Comparison of ENCODE assay signal across 26 mouse cellular contexts in the genomic region with DNA sequence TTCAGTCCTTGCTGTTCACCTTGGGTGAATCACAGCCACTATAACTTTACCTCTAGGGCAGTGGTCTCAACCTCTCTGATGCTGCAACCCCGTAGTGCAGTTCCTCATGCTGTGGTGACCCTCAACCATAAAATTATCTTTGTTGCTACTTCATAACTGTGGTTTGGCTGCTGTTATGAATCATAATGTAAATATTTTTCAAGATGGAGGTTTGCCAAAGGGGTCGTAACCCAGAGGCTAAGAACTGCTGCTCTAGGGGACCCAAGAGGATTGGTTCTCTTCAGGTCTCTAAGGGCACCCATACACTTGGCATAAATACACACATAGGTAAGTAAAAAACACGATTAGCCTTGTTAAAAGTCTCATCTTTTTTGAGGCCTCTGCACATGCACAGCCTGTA. TPM values are rescaled to one million over a fixed set of nuclear protein-coding genes. Genes with fewer than 3 reads are reported as not detected.
DNase-seq lines count a peak whose midpoint lies in the region; ATAC-seq and TF ChIP-seq lines count a peak whose summit lies in the region.
"Had no signal": no experiment of that assay in that cellular context is flagged by ENCODE, and none has a peak within 500 bp of the region (broad histone marks: within the 10 kb centered on the region; RNA-seq: fewer than 3 reads in every experiment).

No protein-coding gene starts in this region.

- no peak overlapping the region for H3K4me2 ChIP-seq in lung, embryonic 16.5 days (ENCODE audit: low read depth, low read length)
- H3K4me2 ChIP-seq: forebrain, embryonic 13.5 days; hindbrain, embryonic 12.5 days; hindbrain, embryonic 15.5 days had no signal

- no peaks in the 10 kb centered on the region for H3K27me3 ChIP-seq in lung, embryonic 16.5 days (ENCODE audit: control insufficient read depth, insufficient read depth, low read depth, low read length)
- H3K27me3 ChIP-seq: CH12.LX; forebrain, embryonic 13.5 days; hindbrain, embryonic 12.5 days; hindbrain, embryonic 15.5 days had no signal

- H3K36me3 ChIP-seq in lung, embryonic 16.5 days (ENCODE audit: control insufficient read depth, insufficient read depth, low read length), result peaks cover 7% of the 10 kb centered on the region

- no peak for DNase-seq in layer of hippocampus, adult 2 months (ENCODE audit: low spot score in 2 of 2)
- no peak for DNase-seq in layer of hippocampus, postnatal 36 days
- no peak for DNase-seq in lung, postnatal 14 days
- DNase-seq in urinary bladder, postnatal 25 days (ENCODE audit: low spot score), result peak; percentile 2
- DNase-seq in urinary bladder, postnatal 36 days (ENCODE audit: low spot score in 2 of 2), result no peak
- DNase-seq in embryo, embryonic 10.5 days (ENCODE audit: low spot score), result no peak
- DNase-seq: adrenal gland, adult 8-10 months; adrenal gland, postnatal 25 days; B cell, adult 2 months; cerebellum, adult 11-12 months; cerebellum, adult 8-10 months; cerebellum, postnatal 10 days; cerebellum, postnatal 36 days; gastrocnemius, postnatal 10 days; gastrocnemius, postnatal 36 days; heart, adult 2 months had no signal

- peak; percentile 19; the same call in 1 of the 2 replicates for ATAC-seq in lung, embryonic 16.5 days (ENCODE audit: low read depth)
- ATAC-seq: activated CD4-positive, CD25-positive, alpha-beta regulatory T cell, adult 4 months; forebrain, embryonic 13.5 days; forebrain, embryonic 16.5 days had no signal

- TF ChIP-seq CTCF in layer of hippocampus, adult 2 months (conservative IDR thresholded peaks at IDR 0.05), result no peak

- H3K9me3 ChIP-seq in lung, embryonic 16.5 days (ENCODE audit: control insufficient read depth, low read length), result no peaks in the 10 kb centered on the region
- H3K9me3 ChIP-seq: forebrain, embryonic 10.5 days; forebrain, embryonic 13.5 days; G1E; heart, embryonic 10.5 days; hindbrain, embryonic 12.5 days; hindbrain, embryonic 15.5 days had no signal

- peaks cover 16% of the 10 kb centered on the region; the same call in 1 of the 2 replicates for H3K4me1 ChIP-seq in lung, embryonic 16.5 days (replicated peaks; ENCODE audit: control insufficient read depth, insufficient read depth, low read length)
- H3K4me1 ChIP-seq: forebrain, embryonic 10.5 days; forebrain, embryonic 13.5 days; heart, embryonic 10.5 days; hindbrain, embryonic 12.5 days; hindbrain, embryonic 15.5 days had no signal

- peak overlapping the region; percentile 80 for H3K27ac ChIP-seq in layer of hippocampus, adult 2 months
- H3K27ac ChIP-seq in lung, embryonic 16.5 days (ENCODE audit: low read length), result peak overlapping the region; percentile 65
- H3K27ac ChIP-seq: forebrain, embryonic 10.5 days; forebrain, embryonic 13.5 days; heart, adult 2 months; heart, embryonic 10.5 days; hindbrain, embryonic 12.5 days; hindbrain, embryonic 15.5 days had no signal

- no peak overlapping the region for H3K9ac ChIP-seq in lung, embryonic 16.5 days (ENCODE audit: low read length)
- H3K9ac ChIP-seq: forebrain, embryonic 13.5 days; hindbrain, embryonic 12.5 days; hindbrain, embryonic 15.5 days had no signal

- H3K4me3 ChIP-seq in layer of hippocampus, adult 2 months, result no peak overlapping the region
- no peak overlapping the region for H3K4me3 ChIP-seq in lung, embryonic 16.5 days (ENCODE audit: low read length)
- H3K4me3 ChIP-seq: forebrain, embryonic 10.5 days; forebrain, embryonic 13.5 days; heart, adult 2 months; heart, embryonic 10.5 days; hindbrain, embryonic 12.5 days; hindbrain, embryonic 15.5 days had no signal

- 43% methylated on average over 3 of the region's 3 CpGs for WGBS in lung, embryonic 16.5 days

RNA-seq across cellular contexts. Expression of a gene that starts 8.8 kb away (rescaled TPM):
- 100 to 1,000 TPM; 117 to 121 TPM for total RNA-seq in layer of hippocampus, adult 2 months (2021)
- total RNA-seq in layer of hippocampus, postnatal 36 days (2021), result 100 to 1,000 TPM in 1 of 2 experiments, 10 to 100 TPM in 1; 99.8 to 106 TPM
- polyA plus RNA-seq in lung, embryonic 16.5 days (2015; fragmentation: Nextera tagmentation; extraction: Ambion mirVana), result 77.9 and 94.5 TPM in 2 replicates

RNA-seq across cellular contexts. Expression of a gene that starts 29.6 kb away (rescaled TPM):
- 10 to 100 TPM; 58.6 to 61.1 TPM for total RNA-seq in layer of hippocampus, adult 2 months (2021)
- 10 to 100 TPM; 51.3 to 55.6 TPM for total RNA-seq in layer of hippocampus, postnatal 36 days (2021)
- 2.8 and 3.3 TPM in 2 replicates for polyA plus RNA-seq in lung, embryonic 16.5 days (2015; fragmentation: Nextera tagmentation; extraction: Ambion mirVana)

RNA-seq across cellular contexts. Expression of a gene that starts 55.7 kb away (rescaled TPM):
- 1 to 10 TPM; 2.5 to 3.0 TPM for total RNA-seq in layer of hippocampus, adult 2 months (2021)
- total RNA-seq in layer of hippocampus, postnatal 36 days (2021), result 1 to 10 TPM; 2.7 to 2.9 TPM
- 28.6 and 29.4 TPM in 2 replicates for polyA plus RNA-seq in lung, embryonic 16.5 days (2015; fragmentation: Nextera tagmentation; extraction: Ambion mirVana)

RNA-seq across cellular contexts. Expression of a gene that starts 56.8 kb away (rescaled TPM):
- total RNA-seq in layer of hippocampus, adult 2 months (2021), result 1 to 10 TPM; 1.5 to 3.2 TPM
- 1 to 10 TPM; 1.5 to 2.2 TPM for total RNA-seq in layer of hippocampus, postnatal 36 days (2021)
- polyA plus RNA-seq in lung, embryonic 16.5 days (2015; fragmentation: Nextera tagmentation; extraction: Ambion mirVana), result 126 and 137 TPM in 2 replicates
